Mouse (Mus musculus): ENCODE data around the gene Elp1. TPM values are rescaled to one million over a fixed set of nuclear protein-coding genes. Genes with fewer than 3 reads are reported as not detected.

The Elp1 gene
- polyA plus RNA-seq, 1 experiment from 2014 or later: 25.8 TPM

- Histone ChIP-seq H3K4me1 (ENCODE audit: control insufficient read depth, insufficient read depth, low read length) (peaks cover 7% of the 10 kb centered on the region), H3K27ac (ENCODE audit: low read length) (no peak overlapping the region), H3K9ac (ENCODE audit: low read length) (no peak overlapping the region), H3K4me2 (ENCODE audit: low read depth, low read length) (no peak overlapping the region), H3K9me3 (replicated peaks; ENCODE audit: control insufficient read depth, low read length) (no peaks in the 10 kb centered on the region), H3K4me3 (ENCODE audit: low read length) (no peak overlapping the region), H3K36me3 (ENCODE audit: control insufficient read depth, insufficient read depth) (no peaks in the 10 kb centered on the region), H3K27me3 (ENCODE audit: control insufficient read depth, insufficient read depth, low read length) (no peaks in the 10 kb centered on the region)
- ATAC-seq (replicated peaks; ENCODE audit: extremely low read depth, insufficient read depth, low FRiP score): no peak
- WGBS: 87% methylated on average over 3 of the region's 3 CpGs
These were observed 89.0 kb downstream of the Elp1 start for GRCm38 (mm10) chr4:56713155-56713554.

GRCm38 (mm10) chr4:56702234-56702633 lies 99.9 kb downstream of the Elp1 start:
- ATAC-seq (replicated peaks; ENCODE audit: extremely low read depth, insufficient read depth, low FRiP score): no peak
- no peaks in the 10 kb centered on the region for H3K27me3 ChIP-seq (ENCODE audit: control insufficient read depth, insufficient read depth, low read length)
- H3K4me2 ChIP-seq (ENCODE audit: low read depth, low read length): no peak overlapping the region

More at GRCm38 (mm10) chr4:56702234-56702633, 99.9 kb downstream of the Elp1 start:
- no peak overlapping the region for H3K9ac ChIP-seq (ENCODE audit: low read length)
- H3K27ac ChIP-seq (ENCODE audit: low read length): no peak overlapping the region
- H3K4me1 ChIP-seq (ENCODE audit: control insufficient read depth, insufficient read depth, low read length): no peaks in the 10 kb centered on the region
- WGBS: 38% methylated on average over 10 of the region's 10 CpGs
- H3K9me3 ChIP-seq (replicated peaks; ENCODE audit: control insufficient read depth, low read length): no peaks in the 10 kb centered on the region
- H3K36me3 ChIP-seq (ENCODE audit: control insufficient read depth, insufficient read depth): no peaks in the 10 kb centered on the region
- no peak overlapping the region for H3K4me3 ChIP-seq (ENCODE audit: low read length)

Other genes starting within 250 kb of the Elp1 start
- gene Gm26657, start 62.3 kb downstream of the Elp1 start, polyA plus RNA-seq (2015; fragmentation: Nextera tagmentation; extraction: Ambion mirVana): not detected in 2 replicates
- gene Actl7b, start 60.9 kb downstream of the Elp1 start, polyA plus RNA-seq (2015; fragmentation: Nextera tagmentation; extraction: Ambion mirVana): not detected in 2 replicates
- not detected in 2 replicates for gene Actl7a, start 58.9 kb downstream of the Elp1 start, polyA plus RNA-seq (2015; fragmentation: Nextera tagmentation; extraction: Ambion mirVana)
- gene Fam206a, start within 50 bp of the Elp1 start, polyA plus RNA-seq (2015; fragmentation: Nextera tagmentation; extraction: Ambion mirVana): 8.9 and 9.0 TPM in 2 replicates
- 27.1 and 27.6 TPM in 2 replicates for gene Ctnnal1, start 62.9 kb upstream of the Elp1 start, polyA plus RNA-seq (2015; fragmentation: Nextera tagmentation; extraction: Ambion mirVana)
- gene Tmem245, start 145.1 kb upstream of the Elp1 start, polyA plus RNA-seq (2015; fragmentation: Nextera tagmentation; extraction: Ambion mirVana): 17.3 and 23.4 TPM in 2 replicates
- gene Frrs1l, start 188.1 kb upstream of the Elp1 start, polyA plus RNA-seq (2015; fragmentation: Nextera tagmentation; extraction: Ambion mirVana): 0.14 and 0.36 TPM in 2 replicates